Mouse (Mus musculus): ENCODE data around the gene Ddx3y. TPM values are rescaled to one million over a fixed set of nuclear protein-coding genes. Genes with fewer than 3 reads are reported as not detected.

Ddx3y gene
- total RNA-seq (2014; rRNA removed): 20.4 and 21.4 TPM in 2 replicates
- 36.5 TPM in 1 of 2 replicates, not detected in the other for polyA plus RNA-seq (2015; fragmentation: Nextera tagmentation; extraction: Ambion mirVana)

GRCm38 (mm10) chrY:1286171-1286795 is at the start of gene Ddx3y:
Gene Ddx3y (minus strand): TSS chrY:1286629.
- Histone ChIP-seq H3K27me3 (ENCODE audit: insufficient read depth, low read length) (no peaks in the 10 kb centered on the region), H3K36me3 (ENCODE audit: insufficient read depth, low read length) (no peaks in the 10 kb centered on the region), H3K9me3 (ENCODE audit: low read length) (no peaks in the 10 kb centered on the region), H3K4me3 (ENCODE audit: low read depth, low read length) (peak within 1 kb of the TSS; percentile 35), H3K4me2 (ENCODE audit: low read depth, low read length, poor library complexity, severe bottlenecking) (peak within 1 kb of the TSS; percentile 28; the same call in 1 of the 2 replicates), H3K27ac (ENCODE audit: low read depth, low read length) (peak within 1 kb of the TSS; percentile 32; the same call in 1 of the 2 replicates), H3K9ac (replicated peaks; ENCODE audit: low read length, poor library complexity, severe bottlenecking) (peak within 1 kb of the TSS; percentile 44; the same call in 1 of the 2 replicates), H3K4me1 (ENCODE audit: insufficient read depth, low read length) (no peaks in the 10 kb centered on the region)
- ATAC-seq (ENCODE audit: low FRiP score): peak; percentile 92
- TF ChIP-seq CTCF (IDR thresholded peaks at IDR 0.05): no peak
- DNase-seq (ENCODE audit: low spot score): peak; percentile 75
- WGBS: 2% methylated on average over 30 of the region's 31 CpGs

- TF ChIP-seq CTCF (IDR thresholded peaks at IDR 0.05): no peak
- no peak overlapping the region for H3K4me3 ChIP-seq (ENCODE audit: low read depth, low read length)
- no peaks in the 10 kb centered on the region for H3K36me3 ChIP-seq (ENCODE audit: insufficient read depth, low read length)
- no peak overlapping the region for H3K4me2 ChIP-seq (ENCODE audit: low read depth, low read length, poor library complexity, severe bottlenecking)
- no peaks in the 10 kb centered on the region for H3K27me3 ChIP-seq (ENCODE audit: insufficient read depth, low read length)
- H3K9ac ChIP-seq (replicated peaks; ENCODE audit: low read length, poor library complexity, severe bottlenecking): no peak overlapping the region
- ATAC-seq (ENCODE audit: low FRiP score): no peak
- no peaks in the 10 kb centered on the region for H3K9me3 ChIP-seq (ENCODE audit: low read length)
- no peaks in the 10 kb centered on the region for H3K4me1 ChIP-seq (ENCODE audit: insufficient read depth, low read length)
- no peak for DNase-seq (ENCODE audit: low spot score)
- H3K27ac ChIP-seq (ENCODE audit: low read depth, low read length): no peak overlapping the region
These were observed 7.3 kb upstream of the Ddx3y start for GRCm38 (mm10) chrY:1293708-1294107.

GRCm38 (mm10) chrY:1285735-1286134 is 694 bp downstream of the Ddx3y start:
- peak overlapping the region; percentile 44; the same call in 1 of the 2 replicates for H3K9ac ChIP-seq (replicated peaks; ENCODE audit: low read length, poor library complexity, severe bottlenecking)
- H3K4me2 ChIP-seq (ENCODE audit: low read depth, low read length, poor library complexity, severe bottlenecking): peak overlapping the region; percentile 28; the same call in 1 of the 2 replicates
- peak; percentile 56; the same call in 1 of the 2 replicates for ATAC-seq (ENCODE audit: low FRiP score)
- DNase-seq (ENCODE audit: low spot score): peak; percentile 4
- peak overlapping the region; percentile 35 for H3K4me3 ChIP-seq (ENCODE audit: low read depth, low read length)
- H3K36me3 ChIP-seq (ENCODE audit: insufficient read depth, low read length): no peaks in the 10 kb centered on the region
- H3K9me3 ChIP-seq (ENCODE audit: low read length): no peaks in the 10 kb centered on the region
- WGBS: 2% methylated on average over 12 of the region's 12 CpGs
- TF ChIP-seq CTCF (IDR thresholded peaks at IDR 0.05): no peak
- peak overlapping the region; percentile 32; the same call in 1 of the 2 replicates for H3K27ac ChIP-seq (ENCODE audit: low read depth, low read length)
- no peaks in the 10 kb centered on the region for H3K4me1 ChIP-seq (ENCODE audit: insufficient read depth, low read length)
- H3K27me3 ChIP-seq (ENCODE audit: insufficient read depth, low read length): no peaks in the 10 kb centered on the region

GRCm38 (mm10) chrY:1246117-1246516 is 40.3 kb downstream of the Ddx3y start:
- H3K27ac ChIP-seq (ENCODE audit: low read depth, low read length): no peak overlapping the region
- DNase-seq (ENCODE audit: low spot score): no peak

GRCm38 (mm10) chrY:1245426-1245863 is 41.0 kb downstream of the Ddx3y start, which contains the start of gene Uty:
Gene Uty (minus strand): TSS chrY:1245759.
- Histone ChIP-seq H3K36me3 (ENCODE audit: insufficient read depth, low read length) (no peaks in the 10 kb centered on the region), H3K4me2 (ENCODE audit: low read depth, low read length, poor library complexity, severe bottlenecking) (peak within 1 kb of the TSS; percentile 30), H3K9me3 (ENCODE audit: low read length) (no peaks in the 10 kb centered on the region), H3K9ac (replicated peaks; ENCODE audit: low read length, poor library complexity, severe bottlenecking) (peak within 1 kb of the TSS; percentile 44; the same call in 1 of the 2 replicates), H3K27ac (ENCODE audit: low read depth, low read length) (peak within 1 kb of the TSS; percentile 51), H3K4me1 (ENCODE audit: insufficient read depth, low read length) (no peaks in the 10 kb centered on the region), H3K4me3 (ENCODE audit: low read depth, low read length) (peak within 1 kb of the TSS; percentile 36), H3K27me3 (ENCODE audit: insufficient read depth, low read length) (no peaks in the 10 kb centered on the region)
- WGBS: under 1% methylated on average over 17 of the region's 21 CpGs
- no peak for TF ChIP-seq CTCF (IDR thresholded peaks at IDR 0.05)
- ATAC-seq (ENCODE audit: low FRiP score) (peak; percentile 93), DNase-seq (ENCODE audit: low spot score) (peak; percentile 81)

More at GRCm38 (mm10) chrY:1246117-1246516, 40.3 kb downstream of the Ddx3y start:
- 42% methylated on average over 5 of the region's 6 CpGs for WGBS
- Histone ChIP-seq H3K4me2 (ENCODE audit: low read depth, low read length, poor library complexity, severe bottlenecking) (no peak overlapping the region), H3K4me1 (ENCODE audit: insufficient read depth, low read length) (no peaks in the 10 kb centered on the region), H3K9ac (replicated peaks; ENCODE audit: low read length, poor library complexity, severe bottlenecking) (no peak overlapping the region), H3K36me3 (ENCODE audit: insufficient read depth, low read length) (no peaks in the 10 kb centered on the region), H3K9me3 (ENCODE audit: low read length) (no peaks in the 10 kb centered on the region), H3K27me3 (ENCODE audit: insufficient read depth, low read length) (no peaks in the 10 kb centered on the region), H3K4me3 (ENCODE audit: low read depth, low read length) (peak overlapping the region; percentile 36; the same call in 1 of the 2 replicates)
- TF ChIP-seq CTCF (IDR thresholded peaks at IDR 0.05): no peak
- ATAC-seq (ENCODE audit: low FRiP score): no peak

GRCm38 (mm10) chrY:1244940-1245339 is 41.5 kb downstream of the Ddx3y start:
- no peaks in the 10 kb centered on the region for H3K9me3 ChIP-seq (ENCODE audit: low read length)
- no peaks in the 10 kb centered on the region for H3K27me3 ChIP-seq (ENCODE audit: insufficient read depth, low read length)
- H3K4me2 ChIP-seq (ENCODE audit: low read depth, low read length, poor library complexity, severe bottlenecking): peak overlapping the region; percentile 30
- 0% methylated on average over 9 of the region's 9 CpGs for WGBS
- no peak for DNase-seq (ENCODE audit: low spot score)
- H3K4me3 ChIP-seq (ENCODE audit: low read depth, low read length): peak overlapping the region; percentile 36
- peak overlapping the region; percentile 51 for H3K27ac ChIP-seq (ENCODE audit: low read depth, low read length)
- TF ChIP-seq CTCF (IDR thresholded peaks at IDR 0.05): no peak
- no peaks in the 10 kb centered on the region for H3K36me3 ChIP-seq (ENCODE audit: insufficient read depth, low read length)
- H3K9ac ChIP-seq (replicated peaks; ENCODE audit: low read length, poor library complexity, severe bottlenecking): peak overlapping the region; percentile 44; the same call in 1 of the 2 replicates
- ATAC-seq (ENCODE audit: low FRiP score): no peak
- no peaks in the 10 kb centered on the region for H3K4me1 ChIP-seq (ENCODE audit: insufficient read depth, low read length)

Data from midbrain, postnatal 0 days (tissue).